Mouse (Mus musculus): ENCODE results near the gene Gm14744.
"Not testable (repeated sequence)": the region's sequence is repeated elsewhere in the genome, so short reads cannot be mapped to it uniquely, and the experiment has no call there.

Gene Gm14744

GRCm38 (mm10) chrX:77864458-77864857 lies at the start of gene Gm14744:
TSS of gene Gm14744 (plus strand) at chrX:77864758.
- not testable (repeated sequence) for DNase-seq (ENCODE audit: low spot score)

DNA sequence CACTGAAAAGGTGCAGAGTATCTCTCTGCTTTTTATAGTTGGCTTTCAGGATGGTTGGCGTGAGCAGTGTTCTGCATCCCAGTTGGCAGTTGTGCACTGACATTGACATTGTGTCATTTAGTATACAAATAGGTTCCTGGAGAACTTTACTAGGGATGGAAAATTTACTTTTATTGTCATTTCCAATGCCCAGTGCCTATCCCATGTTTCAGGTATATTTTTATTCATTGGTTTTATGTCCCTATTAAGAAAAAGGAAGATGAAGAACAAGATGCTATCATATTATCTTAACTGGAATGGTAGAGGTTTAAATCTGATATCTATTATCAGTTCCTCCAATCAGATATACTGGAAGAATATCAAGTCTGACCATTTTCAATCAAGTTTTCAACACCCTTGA lies 11.0 kb upstream of the Gm14744 start, which contains the start of gene Pbsn:
Gene Pbsn, minus strand, starts transcription at position 101 of the 400 bp plus-strand sequence.
- DNase-seq (ENCODE audit: low spot score) = no peak

DNA sequence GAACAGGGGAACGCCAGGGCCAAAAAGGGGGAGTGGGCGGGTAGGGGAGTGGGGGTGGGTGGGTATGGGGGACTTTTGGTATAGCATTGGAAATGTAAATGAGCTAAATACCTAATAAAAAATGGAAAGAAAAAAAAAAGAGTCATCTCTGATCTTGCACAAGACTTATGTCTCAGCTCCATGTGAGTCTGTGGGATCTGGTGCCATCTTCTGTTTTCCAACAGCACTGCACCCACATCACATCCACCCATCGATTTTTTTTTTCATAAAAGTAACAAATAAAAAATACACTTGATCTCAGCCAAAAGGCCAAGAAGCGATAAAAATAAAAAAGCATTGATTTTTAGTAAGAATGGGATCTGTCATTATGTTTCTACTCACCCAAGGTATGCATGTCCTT lies 15.5 kb downstream of the Gm14744 start:
- not testable (repeated sequence) for DNase-seq (ENCODE audit: low spot score)

Measured in layer of hippocampus, adult 9-10 months (tissue).